Mouse (Mus musculus) thymus, adult 18-20 months (tissue): ENCODE measurements around the gene Hbq1a.
"Not testable (repeated sequence)": the region's sequence is repeated elsewhere in the genome, so short reads cannot be mapped to it uniquely, and the experiment has no call there.

ENCODE experiments used
- DNase-seq, 2 experiments: peaks; one replicate each; pipeline ENCODE4 v3.0.0; 2022; ENCODE audit warnings: mixed read lengths in 2 of 2

The Hbq1a gene

GRCm38 (mm10) chr11:32299865-32300264 lies at the start of gene Hbq1a:
TSS of gene Hbq1a (plus strand) at chr11:32300069.
- DNase-seq, result peak in 1 of 2 experiments; percentile 13

- DNase-seq, result no peak
Observed at GRCm38 (mm10) chr11:32250880-32251763, 48.7 kb upstream of the Hbq1a start.

- no peak for DNase-seq
Observed at GRCm38 (mm10) chr11:32253121-32253520, 46.7 kb upstream of the Hbq1a start.

GRCm38 (mm10) chr11:32256146-32256545 lies 43.7 kb upstream of the Hbq1a start:
- DNase-seq, result no peak

GRCm38 (mm10) chr11:32256566-32256965 lies 43.3 kb upstream of the Hbq1a start:
- DNase-seq, result no peak

GRCm38 (mm10) chr11:32262674-32263415 lies 37.0 kb upstream of the Hbq1a start:
- no peak for DNase-seq

GRCm38 (mm10) chr11:32265117-32265738 lies 34.6 kb upstream of the Hbq1a start:
- DNase-seq, result no peak

GRCm38 (mm10) chr11:32266194-32266593 lies 33.7 kb upstream of the Hbq1a start:
- no peak for DNase-seq

GRCm38 (mm10) chr11:32266776-32267175 lies 33.1 kb upstream of the Hbq1a start:
- no peak for DNase-seq

GRCm38 (mm10) chr11:32267188-32267884 lies 32.5 kb upstream of the Hbq1a start, which contains the start of gene Nprl3:
TSS of gene Nprl3 (minus strand) at chr11:32267707.
- DNase-seq, result peak; percentile 93

- DNase-seq, result no peak
Observed at GRCm38 (mm10) chr11:32267964-32268363, 31.9 kb upstream of the Hbq1a start.

- no peak for DNase-seq
Observed at GRCm38 (mm10) chr11:32268952-32269351, 30.9 kb upstream of the Hbq1a start.

GRCm38 (mm10) chr11:32271178-32271577 lies 28.7 kb upstream of the Hbq1a start:
- no peak for DNase-seq

- DNase-seq, result no peak
Observed at GRCm38 (mm10) chr11:32276347-32276746, 23.5 kb upstream of the Hbq1a start, which contains the start of gene Hba-x. TSS of gene Hba-x (plus strand) at chr11:32276400.

- no peak for DNase-seq
Observed at GRCm38 (mm10) chr11:32277736-32278457, 22.0 kb upstream of the Hbq1a start.

- DNase-seq, result no peak
Observed at GRCm38 (mm10) chr11:32278458-32278957, 21.4 kb upstream of the Hbq1a start.

GRCm38 (mm10) chr11:32280646-32281045 lies 19.2 kb upstream of the Hbq1a start:
- DNase-seq, result no peak

GRCm38 (mm10) chr11:32281416-32282144 lies 18.3 kb upstream of the Hbq1a start:
- no peak for DNase-seq

GRCm38 (mm10) chr11:32283091-32283777 lies 16.6 kb upstream of the Hbq1a start, which contains the start of gene Hba-a1:
TSS of gene Hba-a1 (plus strand) at chr11:32283511.
- not testable (repeated sequence) for DNase-seq

GRCm38 (mm10) chr11:32284582-32284981 lies 15.3 kb upstream of the Hbq1a start:
- not testable (repeated sequence) for DNase-seq
